Mouse (Mus musculus) embryonic facial prominence, embryonic 10.5 days (tissue): ENCODE data around the gene Cox6a1. TPM values are rescaled to one million over a fixed set of nuclear protein-coding genes. Genes with fewer than 3 reads are reported as not detected.
"Not testable (repeated sequence)": the region's sequence is repeated elsewhere in the genome, so short reads cannot be mapped to it uniquely, and the experiment has no call there.

ENCODE experiments used
- DNase-seq: peaks from one replicate; pipeline ENCODE4 v3.0.0-alpha.2; 2017; ENCODE audit warnings: low spot score
- H3K27ac ChIP-seq: fragments of 300-500 bp; sonication (generic); replicated peaks from 2 replicates; pipeline ENCODE4 v1.5.1; 2016; ENCODE audit warnings: mild to moderate bottlenecking
- H3K27me3 ChIP-seq: fragments of 300-500 bp; sonication (generic); replicated peaks from 2 replicates; pipeline ENCODE4 v1.6.1; 2016; ENCODE audit warnings: low read depth, mild to moderate bottlenecking; ENCODE audit not compliant: poor library complexity, severe bottlenecking
- H3K36me3 ChIP-seq: fragments of 300-500 bp; sonication (generic); replicated peaks from 2 replicates; pipeline ENCODE4 v1.6.1; 2016; ENCODE audit warnings: mild to moderate bottlenecking, moderate library complexity
- H3K4me1 ChIP-seq: fragments of 300-500 bp; sonication (generic); 2 replicates; pipeline ENCODE4 v1.6.1; 2016
- H3K4me3 ChIP-seq: fragments of 300-500 bp; sonication (generic); 2 replicates; pipeline ENCODE4 v1.5.1; 2016; ENCODE audit warnings: mild to moderate bottlenecking, moderate library complexity
- H3K9me3 ChIP-seq: fragments of 300-500 bp; sonication (generic); 2 replicates; pipeline ENCODE4 v1.6.1; 2016; ENCODE audit warnings: mild to moderate bottlenecking
- whole genome bisulfite sequencing: fragments of 180-500 bp; shearing (Covaris S2); methylation state at CpG from one replicate; pipeline ENCODE4 v1.1.7; 2016; 5-methylcytosine and 5-hydroxymethylcytosine counted together
- polyA plus RNA-seq: library from polyadenylated mRNA; unstranded; fragments of >200 nt; fragmentation: Nextera tagmentation; extraction: Ambion mirVana; gene quantifications from 2 replicates; pipeline ENCODE4 v1.2.1, GENCODE M21; 2016

Gene Cox6a1
- polyA plus RNA-seq, 1 experiment from 2014 or later, result 716 TPM

DNA sequence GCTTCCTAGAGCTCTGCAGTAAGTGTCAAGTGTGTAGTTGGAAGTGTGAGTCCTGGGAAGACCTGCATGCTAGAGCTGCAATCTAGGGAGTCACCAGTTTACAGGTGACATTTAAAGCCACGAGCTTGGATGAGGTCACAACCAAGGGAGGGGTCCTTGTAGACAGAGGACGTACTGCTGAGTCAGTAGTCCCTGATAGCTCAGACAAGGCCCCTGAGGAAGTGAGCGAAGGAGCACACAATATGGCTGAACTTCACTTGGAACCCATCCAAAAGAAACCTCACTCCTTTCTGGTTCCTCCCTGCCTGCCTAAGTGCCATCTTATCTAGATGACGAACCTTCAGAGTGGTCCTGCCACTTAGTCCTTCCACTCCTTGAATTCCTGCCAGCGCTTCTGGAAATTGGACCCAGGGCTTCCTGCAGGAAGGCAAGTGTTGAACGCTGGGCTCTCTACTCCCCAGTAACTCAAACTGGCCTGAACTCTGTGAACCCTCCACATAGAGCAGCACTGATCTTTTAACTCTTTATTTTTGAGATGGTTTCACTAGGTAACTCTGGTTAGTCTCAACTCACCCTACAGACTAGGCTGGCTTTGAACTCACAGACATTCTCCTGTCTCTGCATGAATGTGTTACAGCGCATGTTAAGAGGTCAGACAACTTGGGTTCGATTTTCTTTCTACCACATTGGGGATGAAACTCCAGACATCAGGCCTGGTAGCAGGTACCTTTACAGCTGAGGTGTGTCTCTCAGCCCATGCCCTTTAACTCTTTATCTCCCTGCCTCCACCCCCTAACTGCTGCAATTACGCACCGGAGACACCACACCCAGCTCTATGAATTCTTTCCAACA is 35.7 kb downstream of the Cox6a1 start:
- peaks cover 28% of the 10 kb centered on the region for H3K4me1 ChIP-seq
- H3K36me3 ChIP-seq, result no peaks in the 10 kb centered on the region
- no peak for DNase-seq
- no peak overlapping the region for H3K4me3 ChIP-seq
- 79% methylated on average over 10 of the region's 10 CpGs for WGBS
- H3K27ac ChIP-seq, result peak overlapping the region; percentile 66
- no peaks in the 10 kb centered on the region for H3K27me3 ChIP-seq
- no peaks in the 10 kb centered on the region for H3K9me3 ChIP-seq

- no peak for DNase-seq
- no peaks in the 10 kb centered on the region for H3K9me3 ChIP-seq
- 86% methylated on average over 4 of the region's 4 CpGs for WGBS
- H3K4me3 ChIP-seq, result no peak overlapping the region
- no peaks in the 10 kb centered on the region for H3K27me3 ChIP-seq
- no peak overlapping the region for H3K27ac ChIP-seq
- H3K4me1 ChIP-seq, result peaks cover 22% of the 10 kb centered on the region
- no peaks in the 10 kb centered on the region for H3K36me3 ChIP-seq
These were observed 36.4 kb downstream of the Cox6a1 start for GRCm38 (mm10) chr5:115312354-115312753.

GRCm38 (mm10) chr5:115302190-115302589 is 46.6 kb downstream of the Cox6a1 start:
- H3K27ac ChIP-seq, H3K9me3 ChIP-seq, DNase-seq, H3K27me3 ChIP-seq: not testable (repeated sequence)
- 85% methylated on average over 7 of the region's 7 CpGs for WGBS
- 0 out of 2 replicates have a peak overlapping the region, but pooled peaks have one; percentile 95 for H3K4me3 ChIP-seq
- peaks cover 24% of the 10 kb centered on the region for H3K36me3 ChIP-seq
- H3K4me1 ChIP-seq, result peaks cover 38% of the 10 kb centered on the region

- Histone ChIP-seq H3K27me3 (0 out of 2 replicates have a peak, but pooled peaks cover 3% of the 10 kb centered on the region), H3K36me3 (peaks cover 30% of the 10 kb centered on the region), H3K4me1 (peaks cover 38% of the 10 kb centered on the region), H3K27ac (peak overlapping the region; percentile 93), H3K4me3 (peak overlapping the region; percentile 95), H3K9me3 (no peaks in the 10 kb centered on the region)
- WGBS, result 34% methylated on average over 13 of the region's 13 CpGs
- no peak for DNase-seq
These were observed 47.2 kb downstream of the Cox6a1 start for GRCm38 (mm10) chr5:115301615-115302014.

GRCm38 (mm10) chr5:115300792-115301614 is 47.8 kb downstream of the Cox6a1 start, which contains the start of gene Dynll1:
TSS of gene Dynll1 (minus strand) at chr5:115300999.
- Histone ChIP-seq H3K27ac (peak within 1 kb of the TSS; percentile 93), H3K27me3 (0 out of 2 replicates have a peak, but pooled peaks cover 3% of the 10 kb centered on the region), H3K4me3 (peak within 1 kb of the TSS; percentile 95), H3K4me1 (peaks cover 40% of the 10 kb centered on the region), H3K36me3 (peaks cover 36% of the 10 kb centered on the region), H3K9me3 (no peaks in the 10 kb centered on the region)
- peak; percentile 99 for DNase-seq
- WGBS, result under 1% methylated on average over 66 of the region's 66 CpGs

GRCm38 (mm10) chr5:115300035-115300744 is 48.6 kb downstream of the Cox6a1 start:
- DNase-seq, result peak; percentile 73

DNA sequence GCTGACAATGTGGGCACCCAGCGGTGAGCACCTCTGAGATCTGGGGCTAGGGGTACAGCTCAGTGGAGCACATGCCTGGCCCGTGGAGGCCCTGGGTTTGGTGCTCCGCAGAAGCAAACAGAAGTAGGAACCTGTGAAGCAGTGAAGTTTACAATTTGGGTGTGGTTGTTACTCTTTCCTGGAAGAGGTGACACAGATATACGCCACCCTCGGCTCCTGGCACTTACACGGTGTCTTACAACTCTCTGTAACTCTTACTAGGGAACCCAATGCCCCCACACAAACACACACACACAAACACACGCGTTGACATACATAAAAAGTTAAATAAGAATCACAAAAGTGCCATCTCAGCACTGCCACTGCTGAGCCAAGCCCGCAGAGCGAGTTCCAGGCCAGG is 52.4 kb downstream of the Cox6a1 start:
- 87% methylated on average over 10 of the region's 10 CpGs for WGBS
- H3K36me3 ChIP-seq, result peaks cover 82% of the 10 kb centered on the region
- H3K9me3 ChIP-seq, result no peaks in the 10 kb centered on the region

More at GRCm38 (mm10) chr5:115300035-115300744, 48.6 kb downstream of the Cox6a1 start:
- Histone ChIP-seq H3K27me3 (0 out of 2 replicates have a peak, but pooled peaks cover 3% of the 10 kb centered on the region), H3K27ac (peak overlapping the region; percentile 93), H3K9me3 (no peaks in the 10 kb centered on the region), H3K4me3 (peak overlapping the region; percentile 95), H3K36me3 (peaks cover 44% of the 10 kb centered on the region), H3K4me1 (peaks cover 46% of the 10 kb centered on the region)
- WGBS, result under 1% methylated on average over 46 of the region's 46 CpGs

More for the DNA sequence above, 52.4 kb downstream of the Cox6a1 start:
- no peak overlapping the region for H3K27ac ChIP-seq
- H3K27me3 ChIP-seq, result no peaks in the 10 kb centered on the region
- DNase-seq, result no peak
- H3K4me3 ChIP-seq, result no peak overlapping the region; the same call in 1 of the 2 replicates
- H3K4me1 ChIP-seq, result peaks cover 40% of the 10 kb centered on the region

Other genes with a start within 250 kb of the Cox6a1 start
- 72.6 and 78.7 TPM in 2 replicates for gene Acads, start 229.6 kb downstream of the Cox6a1 start, polyA plus RNA-seq
- 63.5 and 68.7 TPM in 2 replicates for gene Unc119b, start 214.0 kb downstream of the Cox6a1 start, polyA plus RNA-seq
- gene Mlec, start 190.8 kb downstream of the Cox6a1 start, polyA plus RNA-seq, result 73.6 and 80.6 TPM in 2 replicates
- gene Cabp1, start 154.6 kb downstream of the Cox6a1 start, polyA plus RNA-seq, result 1.3 and 1.4 TPM in 2 replicates
- gene Pop5, start 113.1 kb downstream of the Cox6a1 start, polyA plus RNA-seq, result 114 and 122 TPM in 2 replicates
- gene Rnf10, start 76.1 kb downstream of the Cox6a1 start, polyA plus RNA-seq, result 129 and 138 TPM in 2 replicates
- gene Coq5, start 69.3 kb downstream of the Cox6a1 start, polyA plus RNA-seq, result 52.2 and 55.9 TPM in 2 replicates
- gene Dynll1, start 48.0 kb downstream of the Cox6a1 start, polyA plus RNA-seq, result 1,787 and 1,839 TPM in 2 replicates
- 391 and 411 TPM in 2 replicates for gene Srsf9, start 21.8 kb downstream of the Cox6a1 start, polyA plus RNA-seq
- 34.8 and 38.0 TPM in 2 replicates for gene Gatc, start 7.8 kb downstream of the Cox6a1 start, polyA plus RNA-seq
- 54.2 and 55.7 TPM in 2 replicates for gene Triap1, start 7.8 kb downstream of the Cox6a1 start, polyA plus RNA-seq
- gene Msi1, start 80.6 kb upstream of the Cox6a1 start, polyA plus RNA-seq, result 86.3 and 111 TPM in 2 replicates
- not detected in 2 replicates for gene Pla2g1b, start 117.3 kb upstream of the Cox6a1 start, polyA plus RNA-seq
- 14.5 and 16.0 TPM in 2 replicates for gene Sirt4, start 135.7 kb upstream of the Cox6a1 start, polyA plus RNA-seq
- 50.3 and 50.6 TPM in 2 replicates for gene Pxn, start 157.7 kb upstream of the Cox6a1 start, polyA plus RNA-seq
- 1,413 and 1,489 TPM in 2 replicates for gene Rplp0, start 210.5 kb upstream of the Cox6a1 start, polyA plus RNA-seq
- 65.0 and 65.1 TPM in 2 replicates for gene Gcn1l1, start 216.3 kb upstream of the Cox6a1 start, polyA plus RNA-seq